Mouse (Mus musculus) CD4-positive, CD25-positive, alpha-beta regulatory T cell, adult 2 months (primary cell): Measurements from ENCODE around the gene Piezo1.

ENCODE experiments used
- DNase-seq: peaks from one replicate; pipeline ENCODE4 v3.0.0-alpha.2; 2012; ENCODE audit warnings: low read depth, low spot score

Gene Piezo1

GRCm38 (mm10) chr8:122500856-122501255, 50.3 kb downstream of the Piezo1 start:
- DNase-seq, result peak; percentile 90

- peak; percentile 53 for DNase-seq
These were observed 53.2 kb downstream of the Piezo1 start for GRCm38 (mm10) chr8:122497912-122498311.

- no peak for DNase-seq
These were observed 54.0 kb downstream of the Piezo1 start for GRCm38 (mm10) chr8:122497016-122497734.

- DNase-seq, result no peak
These were observed 62.7 kb downstream of the Piezo1 start for GRCm38 (mm10) chr8:122488387-122488786.

- DNase-seq, result no peak
These were observed 66.3 kb downstream of the Piezo1 start for GRCm38 (mm10) chr8:122484831-122485230.

GRCm38 (mm10) chr8:122483877-122484276, 67.3 kb downstream of the Piezo1 start:
- DNase-seq, result peak; percentile 39

GRCm38 (mm10) chr8:122482448-122482847, 68.7 kb downstream of the Piezo1 start:
- no peak for DNase-seq

- peak; percentile 97 for DNase-seq
These were observed 75.4 kb downstream of the Piezo1 start, which contains the start of the genes Rnf166 and Ctu2 for GRCm38 (mm10) chr8:122475580-122476320. Rnf166 (minus strand) TSS chr8:122476064. Ctu2 (plus strand) TSS chr8:122476143.

- DNase-seq, result peak; percentile 50
These were observed 76.1 kb downstream of the Piezo1 start for GRCm38 (mm10) chr8:122474951-122475560.

- DNase-seq, result peak; percentile 55
These were observed 77.2 kb downstream of the Piezo1 start for GRCm38 (mm10) chr8:122473911-122474421.

GRCm38 (mm10) chr8:122470691-122471090, 80.4 kb downstream of the Piezo1 start:
- DNase-seq, result no peak

GRCm38 (mm10) chr8:122469965-122470364, 81.2 kb downstream of the Piezo1 start:
- DNase-seq, result no peak

- no peak for DNase-seq
These were observed 81.7 kb downstream of the Piezo1 start for GRCm38 (mm10) chr8:122469407-122469806.

- DNase-seq, result no peak
These were observed 83.3 kb downstream of the Piezo1 start for GRCm38 (mm10) chr8:122467816-122468215.

- DNase-seq, result no peak
These were observed 86.1 kb downstream of the Piezo1 start for GRCm38 (mm10) chr8:122464985-122465384.

- peak; percentile 63 for DNase-seq
These were observed 87.2 kb downstream of the Piezo1 start for GRCm38 (mm10) chr8:122463651-122464640.

GRCm38 (mm10) chr8:122462510-122462909, 88.6 kb downstream of the Piezo1 start:
- DNase-seq, result no peak

GRCm38 (mm10) chr8:122461473-122462148, 89.5 kb downstream of the Piezo1 start:
- peak; percentile 33 for DNase-seq

GRCm38 (mm10) chr8:122460524-122461472, 90.3 kb downstream of the Piezo1 start, which contains the start of gene Snai3:
Snai3 (minus strand) TSS chr8:122460733.
- DNase-seq, result peak; percentile 77
